Mouse (Mus musculus) cerebellum, postnatal 36 days (tissue): Measurements from ENCODE around the gene Panx1.

Experiments
- DNase-seq, 2 experiments: peaks; one replicate each; pipeline ENCODE4 v3.0.0; 2021 to 2022; ENCODE audit warnings: mixed read lengths in 2 of 2

Panx1 gene

DNA sequence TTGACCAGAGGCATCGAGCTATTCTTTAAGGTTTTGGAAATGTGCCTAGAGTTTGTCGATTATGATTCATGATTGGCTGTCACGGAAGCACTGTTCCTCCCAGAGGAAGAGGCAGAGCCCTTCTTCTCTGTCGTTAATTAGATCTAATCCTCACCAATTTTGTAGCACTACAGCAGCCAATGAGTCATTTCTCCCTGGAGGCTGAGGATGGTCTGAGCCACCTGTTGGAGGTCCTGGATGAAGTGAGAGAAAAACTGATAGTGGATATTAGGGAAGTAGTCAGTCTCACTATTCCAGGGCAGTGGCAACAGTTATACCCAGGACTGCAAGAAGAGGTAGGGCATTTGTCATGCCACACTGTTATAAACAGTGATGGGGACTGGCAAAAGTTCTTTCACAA, 75.1 kb downstream of the Panx1 start:
- no peak for DNase-seq

DNA sequence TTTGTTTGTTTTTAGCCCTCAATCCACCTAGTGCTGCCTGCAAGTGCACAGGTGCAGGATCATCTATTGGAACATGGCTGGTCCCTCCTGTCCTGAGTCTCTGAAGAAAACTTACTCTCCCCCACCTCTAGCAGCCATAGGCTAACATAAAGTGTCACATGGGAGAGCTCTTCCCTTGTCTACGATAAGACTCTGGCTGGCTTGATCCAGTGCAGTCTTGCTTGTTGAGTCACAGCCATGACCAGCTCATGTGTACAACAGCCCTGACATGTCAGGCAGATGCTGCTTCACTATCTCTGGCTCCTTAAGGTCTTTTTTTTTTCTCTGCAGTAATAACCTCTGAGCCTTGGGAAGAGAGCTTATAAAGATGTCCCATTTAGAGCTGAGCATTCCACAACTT, 77.7 kb downstream of the Panx1 start:
- DNase-seq = no peak

DNA sequence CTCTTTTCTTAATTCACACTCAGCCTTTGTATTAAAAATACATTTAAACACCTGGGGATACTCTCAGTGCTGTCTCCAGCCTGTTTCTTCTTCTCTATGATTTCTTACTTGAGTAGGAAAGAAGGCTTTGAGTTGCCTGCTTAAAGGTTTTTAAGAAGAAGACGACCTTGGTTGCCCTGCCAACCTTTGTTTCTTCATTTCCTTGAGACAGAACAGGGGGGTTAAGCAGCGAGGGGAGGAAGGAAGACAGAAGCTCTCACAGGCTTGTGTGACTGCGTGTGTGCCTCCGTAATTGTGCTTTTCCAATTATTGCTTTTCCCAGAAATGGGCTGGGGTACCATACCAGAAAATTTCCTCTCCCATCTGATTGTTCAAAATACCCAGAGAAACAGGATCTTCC, 78.5 kb downstream of the Panx1 start:
- no peak for DNase-seq

DNA sequence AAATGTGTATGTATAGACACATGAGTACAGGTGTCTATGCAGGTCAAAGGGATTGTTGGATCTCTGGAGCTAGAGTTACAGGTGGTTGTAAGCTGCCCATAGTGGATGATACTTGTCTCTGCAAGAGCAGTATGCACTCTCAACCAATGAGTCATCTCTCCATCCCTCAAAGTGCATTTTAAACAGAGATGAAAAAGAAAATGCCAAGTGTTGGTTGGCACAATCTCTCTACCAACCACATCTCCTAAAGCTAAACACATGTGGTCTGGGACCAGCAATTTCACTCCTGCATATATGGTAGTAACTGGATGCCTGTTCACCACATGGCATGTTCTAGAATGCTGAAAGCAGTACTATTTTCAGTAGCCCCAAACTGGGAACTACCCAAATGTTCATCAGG, 79.9 kb downstream of the Panx1 start:
- DNase-seq = no peak

DNA sequence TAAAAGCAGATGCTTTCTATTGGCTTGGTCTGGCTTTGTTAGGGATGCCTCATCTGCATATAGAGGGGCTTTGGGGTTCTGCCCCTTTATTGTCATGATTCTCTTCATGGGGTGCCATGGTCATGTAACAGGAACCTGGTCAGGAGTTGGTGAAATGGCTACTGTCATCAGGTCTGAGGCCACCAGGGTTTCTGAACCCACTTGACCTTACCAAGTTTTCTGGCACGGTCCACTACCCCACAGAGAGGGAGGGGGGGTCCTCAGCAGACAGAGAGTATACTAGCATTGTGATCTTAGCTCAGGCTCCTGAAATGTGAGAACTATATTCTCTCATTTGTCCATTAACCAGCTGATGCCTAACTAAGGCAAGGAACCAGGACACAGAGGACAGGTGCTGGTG, 82.5 kb downstream of the Panx1 start:
- DNase-seq = no peak

DNA sequence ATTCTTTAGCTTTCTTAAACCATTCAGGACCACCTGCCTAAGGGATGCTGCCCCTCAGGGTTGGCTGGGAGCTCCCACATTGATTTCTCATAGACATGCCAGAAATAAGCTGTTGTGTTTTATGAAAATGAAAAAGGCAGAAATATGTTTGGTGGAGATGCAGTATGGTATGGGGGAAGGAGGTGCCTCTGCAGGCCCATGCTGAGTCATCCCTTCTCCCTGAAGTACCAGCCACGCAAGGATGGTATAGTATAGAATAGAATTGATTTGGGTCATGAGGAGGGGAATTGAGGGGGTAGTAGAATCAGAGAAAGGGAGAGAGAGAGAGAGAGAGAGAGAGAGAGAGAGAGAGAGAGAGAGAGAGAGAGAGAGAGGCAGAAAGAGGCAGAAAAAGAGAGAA, 90.6 kb downstream of the Panx1 start:
- no peak for DNase-seq
